Mouse (Mus musculus): ENCODE measurements around the gene Cyp2d12. TPM values are rescaled to one million over a fixed set of nuclear protein-coding genes. Genes with fewer than 3 reads are reported as not detected.
"Not testable (repeated sequence)": the region's sequence is repeated elsewhere in the genome, so short reads cannot be mapped to it uniquely, and the experiment has no call there.

The Cyp2d12 gene
- polyA plus RNA-seq (2015; fragmentation: Nextera tagmentation; extraction: Ambion mirVana), result not detected in 2 replicates

GRCm38 (mm10) chr15:82554531-82555230, at the start of gene Cyp2d12:
Cyp2d12 (plus strand) TSS chr15:82555072.
- H3K9me3 ChIP-seq, result no peaks in the 10 kb centered on the region
- no peak for ATAC-seq (ENCODE audit: borderline replicate concordance, extremely low read depth, low FRiP score, low TSS enrichment)

GRCm38 (mm10) chr15:82506971-82507370, 47.9 kb upstream of the Cyp2d12 start:
- no peaks in the 10 kb centered on the region for H3K4me1 ChIP-seq
- no peak overlapping the region for H3K9ac ChIP-seq
- no peak overlapping the region for H3K27ac ChIP-seq
- WGBS, result 84% methylated on average over 3 of the region's 3 CpGs
- no peaks in the 10 kb centered on the region for H3K27me3 ChIP-seq
- H3K36me3 ChIP-seq, result no peaks in the 10 kb centered on the region
- no peak overlapping the region for H3K4me3 ChIP-seq
- H3K4me2 ChIP-seq, result no peak overlapping the region
- no peaks in the 10 kb centered on the region for H3K9me3 ChIP-seq
- no peak for ATAC-seq (ENCODE audit: borderline replicate concordance, extremely low read depth, low FRiP score, low TSS enrichment)

More at GRCm38 (mm10) chr15:82554531-82555230, at the start of gene Cyp2d12:
- 79% methylated on average over 7 of the region's 7 CpGs for WGBS
- Histone ChIP-seq H3K4me3 (no peak within 1 kb of the TSS), H3K27me3 (no peaks in the 10 kb centered on the region), H3K36me3 (no peaks in the 10 kb centered on the region), H3K4me1 (no peaks in the 10 kb centered on the region), H3K4me2 (no peak within 1 kb of the TSS), H3K9ac (no peak within 1 kb of the TSS), H3K27ac (no peak within 1 kb of the TSS)

DNA sequence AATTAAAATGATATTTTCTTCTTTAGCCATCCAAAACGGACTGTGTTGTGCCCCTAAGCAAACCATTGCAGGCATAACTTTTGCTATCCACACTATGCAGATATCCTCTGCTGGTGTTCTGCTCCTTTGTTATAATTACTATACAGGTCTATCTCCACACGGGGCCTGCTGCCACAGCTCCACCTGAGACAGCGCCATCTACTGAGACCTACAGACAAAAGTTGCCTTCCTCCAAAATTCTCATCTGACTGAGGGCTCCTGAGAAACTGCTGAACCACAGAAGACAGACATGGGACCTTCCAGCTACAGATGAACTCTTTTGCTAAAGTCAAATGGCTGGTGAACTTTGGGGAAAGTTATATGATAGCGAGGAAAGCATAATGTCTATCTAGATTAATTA, 47.1 kb upstream of the Cyp2d12 start:
- not testable (repeated sequence) for H3K4me2 ChIP-seq; H3K27ac ChIP-seq; H3K27me3 ChIP-seq; H3K4me3 ChIP-seq; H3K9ac ChIP-seq; H3K4me1 ChIP-seq; H3K9me3 ChIP-seq; ATAC-seq (ENCODE audit: borderline replicate concordance, extremely low read depth, low FRiP score, low TSS enrichment); H3K36me3 ChIP-seq
- 48% methylated on average over 4 of the region's 4 CpGs for WGBS

- H3K4me1 ChIP-seq; H3K9ac ChIP-seq; ATAC-seq (ENCODE audit: borderline replicate concordance, extremely low read depth, low FRiP score, low TSS enrichment); H3K4me3 ChIP-seq; H3K4me2 ChIP-seq; H3K9me3 ChIP-seq; H3K27ac ChIP-seq; H3K36me3 ChIP-seq; H3K27me3 ChIP-seq: not testable (repeated sequence)
- WGBS, result 82% methylated on average over 4 of the region's 4 CpGs
These were observed 45.4 kb upstream of the Cyp2d12 start for GRCm38 (mm10) chr15:82509495-82509894.

- not testable (repeated sequence) for H3K27ac ChIP-seq; H3K9me3 ChIP-seq; ATAC-seq (ENCODE audit: borderline replicate concordance, extremely low read depth, low FRiP score, low TSS enrichment); H3K36me3 ChIP-seq; H3K9ac ChIP-seq; H3K4me2 ChIP-seq; H3K4me1 ChIP-seq; H3K27me3 ChIP-seq; H3K4me3 ChIP-seq
These were observed 44.4 kb upstream of the Cyp2d12 start for GRCm38 (mm10) chr15:82510500-82510899.

- H3K4me3 ChIP-seq; H3K27me3 ChIP-seq; H3K36me3 ChIP-seq; H3K4me2 ChIP-seq; H3K4me1 ChIP-seq; H3K9ac ChIP-seq; ATAC-seq (ENCODE audit: borderline replicate concordance, extremely low read depth, low FRiP score, low TSS enrichment); H3K27ac ChIP-seq; H3K9me3 ChIP-seq: not testable (repeated sequence)
- WGBS, result 53% methylated on average over 2 of the region's 2 CpGs
These were observed 42.8 kb upstream of the Cyp2d12 start for GRCm38 (mm10) chr15:82512111-82512510.

GRCm38 (mm10) chr15:82516174-82516573, 38.7 kb upstream of the Cyp2d12 start:
- not testable (repeated sequence) for H3K27me3 ChIP-seq; H3K27ac ChIP-seq; H3K9me3 ChIP-seq; H3K4me3 ChIP-seq; ATAC-seq (ENCODE audit: borderline replicate concordance, extremely low read depth, low FRiP score, low TSS enrichment); H3K4me1 ChIP-seq; H3K36me3 ChIP-seq; H3K4me2 ChIP-seq; H3K9ac ChIP-seq
- 86% methylated on average over 23 of the region's 23 CpGs for WGBS

GRCm38 (mm10) chr15:82527371-82527770, 27.5 kb upstream of the Cyp2d12 start:
- not testable (repeated sequence) for ATAC-seq (ENCODE audit: borderline replicate concordance, extremely low read depth, low FRiP score, low TSS enrichment); H3K4me2 ChIP-seq; H3K27me3 ChIP-seq; H3K9me3 ChIP-seq; H3K27ac ChIP-seq; H3K4me1 ChIP-seq; H3K9ac ChIP-seq; H3K4me3 ChIP-seq; H3K36me3 ChIP-seq
- 82% methylated on average over 8 of the region's 9 CpGs for WGBS

DNA sequence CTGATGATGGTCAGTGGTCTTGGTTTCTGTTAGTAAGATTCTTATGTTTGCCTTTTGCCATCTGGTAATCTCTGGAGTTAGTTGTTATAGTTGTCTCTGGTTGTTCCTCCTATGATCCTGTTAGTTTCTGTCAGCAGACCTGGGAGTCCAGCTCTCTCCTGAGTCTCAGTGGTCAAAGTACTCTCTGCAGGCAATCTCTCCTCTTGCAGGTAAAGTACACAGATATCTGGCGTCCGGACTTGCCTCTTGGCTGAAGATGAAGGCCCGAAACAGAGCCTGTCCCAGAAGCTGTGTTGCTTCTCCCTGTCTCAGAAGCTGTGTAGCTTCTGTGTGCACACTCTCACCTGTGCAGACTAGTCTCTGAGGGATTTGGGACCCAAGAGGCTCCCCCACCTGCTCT, 22.2 kb upstream of the Cyp2d12 start:
- 93% methylated on average over 3 of the region's 3 CpGs for WGBS
- H3K36me3 ChIP-seq; ATAC-seq (ENCODE audit: borderline replicate concordance, extremely low read depth, low FRiP score, low TSS enrichment): not testable (repeated sequence)

DNA sequence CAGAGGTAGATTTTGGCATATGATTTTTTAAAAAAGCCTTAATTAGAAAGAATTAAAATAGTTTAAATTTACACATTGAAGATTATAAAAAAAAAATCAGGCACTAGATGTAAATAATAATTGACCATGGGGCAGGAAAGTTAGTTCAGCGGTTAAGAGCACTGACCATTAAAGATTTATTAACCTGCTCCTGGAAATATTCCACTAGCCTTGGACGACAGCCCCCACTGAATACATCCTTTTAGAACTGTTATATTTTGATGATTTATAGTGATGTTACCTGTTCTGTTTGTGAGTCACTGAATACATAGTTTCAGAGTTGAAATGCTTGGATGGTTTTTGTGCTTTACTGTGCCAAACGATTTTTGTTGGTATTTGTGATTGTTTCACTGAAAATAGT, 11.9 kb upstream of the Cyp2d12 start:
- H3K36me3 ChIP-seq; H3K4me3 ChIP-seq; H3K27ac ChIP-seq; H3K9ac ChIP-seq; H3K4me1 ChIP-seq; H3K9me3 ChIP-seq; H3K4me2 ChIP-seq; H3K27me3 ChIP-seq; ATAC-seq (ENCODE audit: borderline replicate concordance, extremely low read depth, low FRiP score, low TSS enrichment): not testable (repeated sequence)
- 64% methylated on average over 3 of the region's 3 CpGs for WGBS

More for the DNA sequence above, 22.2 kb upstream of the Cyp2d12 start:
- not testable (repeated sequence) for H3K27me3 ChIP-seq, H3K27ac ChIP-seq, H3K4me1 ChIP-seq, H3K9me3 ChIP-seq, H3K4me2 ChIP-seq, H3K9ac ChIP-seq, H3K4me3 ChIP-seq

DNA sequence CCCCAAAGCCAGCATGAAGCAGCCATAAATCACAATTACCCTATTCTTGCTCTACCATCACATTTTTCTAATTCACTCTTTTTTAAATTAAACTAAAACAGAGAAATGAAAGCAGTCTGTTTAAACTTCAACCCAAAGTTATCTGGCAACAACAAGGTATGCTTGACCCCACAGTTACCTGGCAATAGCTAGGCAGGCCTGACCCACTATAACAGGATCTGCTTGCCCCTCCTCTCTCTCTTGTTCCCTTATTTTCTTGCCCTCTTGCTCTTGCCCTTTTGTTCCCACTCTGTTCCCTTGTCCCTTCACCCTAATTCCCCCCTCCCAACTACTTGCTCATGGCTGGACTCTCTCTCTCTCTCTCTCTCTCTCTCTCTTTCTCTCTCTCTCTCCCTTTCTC, 10.3 kb upstream of the Cyp2d12 start:
- not testable (repeated sequence) for H3K27me3 ChIP-seq; H3K4me3 ChIP-seq; ATAC-seq (ENCODE audit: borderline replicate concordance, extremely low read depth, low FRiP score, low TSS enrichment); H3K9me3 ChIP-seq; H3K4me1 ChIP-seq; H3K4me2 ChIP-seq; H3K27ac ChIP-seq; H3K36me3 ChIP-seq; H3K9ac ChIP-seq

DNA sequence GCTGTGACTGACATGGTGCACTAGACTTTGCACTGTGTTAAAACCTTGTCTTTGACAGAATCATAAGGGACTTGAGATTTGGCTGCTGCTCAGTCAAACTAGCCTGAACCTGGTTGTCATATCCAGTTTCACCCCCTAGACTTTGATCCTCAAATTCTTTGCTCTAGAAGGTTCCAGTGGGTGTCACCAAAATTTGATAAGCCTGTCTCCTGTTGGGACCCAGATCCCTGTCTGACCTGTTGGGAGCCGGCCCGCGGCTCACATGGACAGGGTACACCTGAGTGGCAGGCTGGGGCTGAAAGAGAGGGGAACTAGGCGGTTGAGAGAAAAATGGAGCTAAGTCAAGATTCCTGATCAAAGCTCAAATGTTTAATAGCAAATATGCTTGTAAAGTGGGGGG, 7.1 kb upstream of the Cyp2d12 start:
- ATAC-seq (ENCODE audit: borderline replicate concordance, extremely low read depth, low FRiP score, low TSS enrichment); H3K9ac ChIP-seq; H3K9me3 ChIP-seq; H3K36me3 ChIP-seq; H3K27ac ChIP-seq; H3K4me1 ChIP-seq; H3K27me3 ChIP-seq; H3K4me2 ChIP-seq; H3K4me3 ChIP-seq: not testable (repeated sequence)
- WGBS, result 84% methylated on average over 4 of the region's 4 CpGs

DNA sequence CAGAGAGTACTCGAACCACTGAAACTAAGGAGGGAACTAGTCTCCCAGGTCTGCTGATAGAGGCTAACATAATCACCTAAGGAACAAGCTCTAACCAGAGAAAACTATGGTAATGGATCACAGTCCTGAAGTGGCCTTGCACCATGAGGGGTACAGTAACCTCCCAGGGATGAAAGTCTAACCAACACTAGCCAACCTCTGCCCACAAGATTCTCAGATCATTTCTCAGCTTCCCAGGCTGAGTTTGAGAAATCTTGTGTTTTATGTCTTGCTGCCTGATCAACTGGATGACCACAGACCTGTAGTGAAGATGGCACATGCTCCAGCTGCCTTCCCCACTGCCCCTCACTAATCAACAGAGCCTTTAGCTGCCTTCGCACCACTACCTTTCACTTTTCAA, 1.7 kb upstream of the Cyp2d12 start:
- WGBS, result 87% methylated on average over 2 of the region's 2 CpGs
- ATAC-seq (ENCODE audit: borderline replicate concordance, extremely low read depth, low FRiP score, low TSS enrichment); H3K9ac ChIP-seq; H3K4me2 ChIP-seq; H3K36me3 ChIP-seq; H3K27me3 ChIP-seq; H3K4me1 ChIP-seq; H3K4me3 ChIP-seq; H3K9me3 ChIP-seq; H3K27ac ChIP-seq: not testable (repeated sequence)

Measured in lung, embryonic 15.5 days (tissue).